Mouse (Mus musculus): ENCODE data around the gene Lpar3. TPM values are rescaled to one million over a fixed set of nuclear protein-coding genes. Genes with fewer than 3 reads are reported as not detected.

Lpar3 gene
- polyA plus RNA-seq, 2 experiments = 0.02 to 0.06 TPM

GRCm38 (mm10) chr3:146262536-146262935, 41.8 kb downstream of the Lpar3 start:
- no peak for TF ChIP-seq CTCF (IDR thresholded peaks at IDR 0.05; ENCODE audit: low read depth)
- H3K9ac ChIP-seq (replicated peaks) = no peak overlapping the region
- no peaks in the 10 kb centered on the region for H3K9me3 ChIP-seq (ENCODE audit: control insufficient read depth, low read length)
- H3K4me2 ChIP-seq (ENCODE audit: low read depth) = no peak overlapping the region
- DNase-seq (ENCODE audit: low read depth in 3 of 3, low spot score in 3 of 3) = no peak
- no peaks in the 10 kb centered on the region for H3K36me3 ChIP-seq (replicated peaks; ENCODE audit: control insufficient read depth, insufficient read depth, low read depth)
- no peaks in the 10 kb centered on the region for H3K4me1 ChIP-seq (replicated peaks; ENCODE audit: control insufficient read depth in 2 of 2, insufficient read depth in 2 of 2, low read length in 1 of 2)
- no peaks in the 10 kb centered on the region for H3K27me3 ChIP-seq (ENCODE audit: control insufficient read depth, insufficient read depth, low read length)
- no peak overlapping the region for H3K27ac ChIP-seq
- no peak for ATAC-seq (ENCODE audit: insufficient read depth)
- WGBS (ENCODE audit: insufficient replicate concordance) = 26% methylated on average over 1 of the region's 1 CpGs
- no peak overlapping the region for H3K4me3 ChIP-seq (ENCODE audit: insufficient read depth in 1 of 2, low read depth in 2 of 2, low read length in 2 of 2)

DNA sequence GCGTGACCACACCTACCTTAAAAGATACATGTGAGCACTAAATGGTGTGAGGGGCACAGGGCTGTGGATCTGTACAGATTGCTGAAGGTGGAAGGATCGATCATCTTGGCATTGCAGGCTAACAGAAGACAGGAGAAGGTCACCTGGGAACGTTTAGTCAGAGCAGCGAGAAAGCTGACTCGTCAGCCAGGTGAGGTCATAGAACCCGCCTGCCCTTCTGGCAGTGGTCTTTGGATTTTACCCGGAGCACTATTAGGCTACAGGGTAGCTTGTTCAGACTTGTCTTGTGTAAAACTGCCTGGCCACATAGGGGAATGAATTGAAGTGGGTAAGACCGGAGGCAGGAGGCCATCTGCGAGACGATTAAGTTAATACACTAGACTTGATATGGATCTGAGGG, 43.4 kb downstream of the Lpar3 start:
- no peaks in the 10 kb centered on the region for H3K36me3 ChIP-seq (replicated peaks; ENCODE audit: control insufficient read depth, insufficient read depth, low read depth)
- TF ChIP-seq CTCF (IDR thresholded peaks at IDR 0.05; ENCODE audit: low read depth) (no peak), EP300 (IDR thresholded peaks at IDR 0.05; ENCODE audit: low read depth) (no peak)
- DNase-seq (ENCODE audit: low read depth in 3 of 3, low spot score in 3 of 3) (no peak), ATAC-seq (ENCODE audit: insufficient read depth) (no peak)
- H3K27ac ChIP-seq = no peak overlapping the region
- no peaks in the 10 kb centered on the region for H3K27me3 ChIP-seq (ENCODE audit: control insufficient read depth, insufficient read depth, low read length)
- no peak overlapping the region for H3K9ac ChIP-seq (replicated peaks)
- no peak overlapping the region for H3K4me2 ChIP-seq (ENCODE audit: low read depth)
- no peaks in the 10 kb centered on the region for H3K9me3 ChIP-seq (ENCODE audit: control insufficient read depth, low read length)
- no peak overlapping the region for H3K4me3 ChIP-seq (ENCODE audit: insufficient read depth in 1 of 2, low read depth in 2 of 2, low read length in 2 of 2)
- no peaks in the 10 kb centered on the region for H3K4me1 ChIP-seq (replicated peaks; ENCODE audit: control insufficient read depth in 2 of 2, insufficient read depth in 2 of 2, low read length in 1 of 2)
- WGBS (ENCODE audit: insufficient replicate concordance) = 69% methylated on average over 10 of the region's 10 CpGs

- Histone ChIP-seq H3K9ac (replicated peaks) (no peak overlapping the region), H3K36me3 (replicated peaks; ENCODE audit: control insufficient read depth, insufficient read depth, low read depth) (no peaks in the 10 kb centered on the region), H3K4me1 (replicated peaks; ENCODE audit: control insufficient read depth in 2 of 2, insufficient read depth in 2 of 2, low read length in 1 of 2) (no peaks in the 10 kb centered on the region), H3K27ac (no peak overlapping the region), H3K9me3 (ENCODE audit: control insufficient read depth, low read length) (no peaks in the 10 kb centered on the region), H3K4me3 (ENCODE audit: insufficient read depth in 1 of 2, low read depth in 2 of 2, low read length in 2 of 2) (no peak overlapping the region), H3K27me3 (ENCODE audit: control insufficient read depth, insufficient read depth, low read length) (no peaks in the 10 kb centered on the region), H3K4me2 (ENCODE audit: low read depth) (no peak overlapping the region)
- no peak for ATAC-seq (ENCODE audit: insufficient read depth)
- DNase-seq (ENCODE audit: low read depth in 3 of 3, low spot score in 3 of 3) = no peak
- TF ChIP-seq EP300 (IDR thresholded peaks at IDR 0.05; ENCODE audit: low read depth) (no peak), CTCF (IDR thresholded peaks at IDR 0.05; ENCODE audit: low read depth) (no peak)
- WGBS (ENCODE audit: insufficient replicate concordance) = 45% methylated on average over 12 of the region's 12 CpGs
Measured at GRCm38 (mm10) chr3:146265545-146266130, 44.9 kb downstream of the Lpar3 start.

DNA sequence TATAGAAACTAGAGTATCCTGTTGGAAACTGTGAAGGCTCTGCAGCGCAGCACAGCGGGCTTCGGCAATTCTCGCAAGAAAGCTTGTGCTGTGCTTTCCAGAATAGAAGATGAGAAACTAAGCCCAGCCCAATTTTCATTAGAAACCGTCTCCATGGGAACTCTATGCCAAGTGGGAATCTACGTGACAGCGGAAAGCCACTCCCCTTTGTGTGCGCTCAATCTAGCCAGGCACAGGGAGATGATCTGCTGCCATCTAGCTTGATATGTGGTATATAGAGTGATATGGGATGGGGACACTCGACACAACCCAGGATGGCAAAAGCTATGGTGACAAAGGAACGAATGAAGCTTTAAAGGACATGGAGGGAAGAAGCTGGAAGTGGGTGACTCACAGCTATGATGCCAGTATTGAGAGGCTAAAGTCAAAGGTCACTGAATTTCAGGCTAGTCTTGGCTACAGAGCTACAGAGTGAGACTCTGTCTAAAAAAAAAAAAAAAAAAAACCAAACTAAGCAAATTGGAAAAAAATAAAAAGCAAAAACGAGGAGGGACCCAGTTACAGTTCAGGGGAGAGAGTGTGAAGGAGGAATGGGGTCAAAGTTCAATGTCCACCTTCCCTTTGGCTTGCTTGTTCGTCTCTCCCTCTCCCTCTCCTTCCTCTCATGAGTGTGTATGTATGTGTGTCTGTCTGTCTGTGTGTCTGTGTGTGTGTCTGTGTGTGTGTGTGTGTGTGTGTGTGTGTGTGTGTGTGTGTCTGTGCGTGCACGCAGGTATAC, 47.5 kb downstream of the Lpar3 start:
- Histone ChIP-seq H3K9me3 (ENCODE audit: control insufficient read depth, low read length) (no peaks in the 10 kb centered on the region), H3K4me3 (ENCODE audit: insufficient read depth in 1 of 2, low read depth in 2 of 2, low read length in 2 of 2) (no peak overlapping the region), H3K4me2 (ENCODE audit: low read depth) (no peak overlapping the region), H3K27me3 (ENCODE audit: control insufficient read depth, insufficient read depth, low read length) (no peaks in the 10 kb centered on the region), H3K9ac (replicated peaks) (no peak overlapping the region), H3K36me3 (replicated peaks; ENCODE audit: control insufficient read depth, insufficient read depth, low read depth) (no peaks in the 10 kb centered on the region), H3K4me1 (replicated peaks; ENCODE audit: control insufficient read depth in 2 of 2, insufficient read depth in 2 of 2, low read length in 1 of 2) (no peaks in the 10 kb centered on the region), H3K27ac (no peak overlapping the region)
- no peak for TF ChIP-seq CTCF (IDR thresholded peaks at IDR 0.05; ENCODE audit: low read depth)
- TF ChIP-seq EP300 (IDR thresholded peaks at IDR 0.05; ENCODE audit: low read depth) = no peak
- ATAC-seq (ENCODE audit: insufficient read depth) (no peak), DNase-seq (ENCODE audit: low read depth in 3 of 3, low spot score in 3 of 3) (no peak)
- 68% methylated on average over 14 of the region's 14 CpGs for whole genome bisulfite sequencing (ENCODE audit: insufficient replicate concordance)

DNA sequence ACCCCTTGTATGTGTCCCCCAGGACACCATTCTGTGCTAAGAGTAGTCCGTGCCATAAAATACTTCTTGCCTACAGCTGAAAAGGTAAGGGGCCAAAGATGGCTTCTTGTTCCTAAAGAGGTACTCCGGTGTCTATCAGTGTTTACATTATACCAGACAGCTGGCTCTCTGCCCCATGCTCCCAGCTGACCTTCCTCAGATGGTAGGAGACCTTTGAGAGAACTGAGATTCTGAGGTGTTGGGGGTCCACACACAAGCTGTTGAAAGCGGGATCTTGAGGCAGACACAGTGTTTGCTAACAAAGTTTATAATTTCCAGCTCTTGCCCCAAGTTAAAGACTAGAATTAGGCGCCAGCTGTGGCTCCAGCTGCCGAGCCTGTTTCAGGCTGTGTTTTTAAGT, 53.7 kb downstream of the Lpar3 start:
- no peaks in the 10 kb centered on the region for H3K27me3 ChIP-seq (ENCODE audit: control insufficient read depth, insufficient read depth, low read length)
- no peaks in the 10 kb centered on the region for H3K9me3 ChIP-seq (ENCODE audit: control insufficient read depth, low read length)
- ATAC-seq (ENCODE audit: insufficient read depth) = no peak
- DNase-seq (ENCODE audit: low read depth in 3 of 3, low spot score in 3 of 3) = no peak
- no peak overlapping the region for H3K27ac ChIP-seq
- 53% methylated on average over 5 of the region's 5 CpGs for WGBS (ENCODE audit: insufficient replicate concordance)
- H3K4me2 ChIP-seq (ENCODE audit: low read depth) = no peak overlapping the region
- H3K4me1 ChIP-seq (replicated peaks; ENCODE audit: control insufficient read depth in 2 of 2, insufficient read depth in 2 of 2, low read length in 1 of 2) = no peaks in the 10 kb centered on the region
- H3K9ac ChIP-seq (replicated peaks) = no peak overlapping the region
- no peak for TF ChIP-seq CTCF (IDR thresholded peaks at IDR 0.05; ENCODE audit: low read depth)
- TF ChIP-seq EP300 (IDR thresholded peaks at IDR 0.05; ENCODE audit: low read depth) = no peak
- no peak overlapping the region for H3K4me3 ChIP-seq (ENCODE audit: insufficient read depth in 1 of 2, low read depth in 2 of 2, low read length in 2 of 2)
- no peaks in the 10 kb centered on the region for H3K36me3 ChIP-seq (replicated peaks; ENCODE audit: control insufficient read depth, insufficient read depth, low read depth)

All from liver, embryonic 14.5 days (tissue).